Mouse (Mus musculus) left cerebral cortex, postnatal 14 days (tissue): ENCODE measurements around the gene Rbm3. TPM values are rescaled to one million over a fixed set of nuclear protein-coding genes. Genes with fewer than 3 reads are reported as not detected.

ENCODE experiments used
- DNase-seq, 2 experiments: peaks; one replicate each; pipeline ENCODE4 v3.0.0; 2021 to 2022; ENCODE audit warnings: low spot score in 2 of 2, mixed read lengths in 1 of 2
- intact Hi-C: fragments of 180-260 bp; cut with DNase I; formaldehyde crosslinking; loops from one replicate; pipeline ENCODE4 v1.15.1; 2025
- long read RNA-seq, 2 experiments: library from polyadenylated mRNA; stranded (forward); transcript quantifications; one replicate each; pipeline ENCODE4 v2.0.0; 2021
- total RNA-seq, 2 experiments: library from RNA; stranded (reverse); gene quantifications; 2 replicates each; pipeline ENCODE4 v1.2.3; 2021

Rbm3 gene
- total RNA-seq, result 100 to 1,000 TPM; 198 to 216 TPM
- long read RNA-seq, experiment 1, transcript Rbm3-206 (7 exons, 1,338 nt), result major isoform, 69 of 197 reads
- long read RNA-seq, experiment 1, transcript Rbm3-204 (7 exons, 1,152 nt), result minor isoform, 31 of 197 reads
- long read RNA-seq, experiment 1, transcript Rbm3-202 (7 exons, 1,183 nt), result minor isoform, 39 of 197 reads
- long read RNA-seq, experiment 1, transcript Rbm3-203 (7 exons, 1,225 nt), result minor isoform, 49 of 197 reads
- long read RNA-seq, experiment 1, partial matches to known transcripts, result 4 of 197 reads
- long read RNA-seq, experiment 1, other reads (novel, unspliced or antisense), result 4 of 197 reads
- long read RNA-seq, experiment 2, transcript Rbm3-202 (7 exons, 1,183 nt), result minor isoform, 16 of 161 reads
- long read RNA-seq, experiment 2, transcript Rbm3-206 (7 exons, 1,338 nt), result major isoform, 67 of 161 reads
- long read RNA-seq, experiment 2, transcript Rbm3-204 (7 exons, 1,152 nt), result minor isoform, 10 of 161 reads
- long read RNA-seq, experiment 2, transcript Rbm3-203 (7 exons, 1,225 nt), result minor isoform, 33 of 161 reads
- long read RNA-seq, experiment 2, partial matches to known transcripts, result 4 of 161 reads
- long read RNA-seq, experiment 2, other reads (novel, unspliced or antisense), result 26 of 161 reads

DNA sequence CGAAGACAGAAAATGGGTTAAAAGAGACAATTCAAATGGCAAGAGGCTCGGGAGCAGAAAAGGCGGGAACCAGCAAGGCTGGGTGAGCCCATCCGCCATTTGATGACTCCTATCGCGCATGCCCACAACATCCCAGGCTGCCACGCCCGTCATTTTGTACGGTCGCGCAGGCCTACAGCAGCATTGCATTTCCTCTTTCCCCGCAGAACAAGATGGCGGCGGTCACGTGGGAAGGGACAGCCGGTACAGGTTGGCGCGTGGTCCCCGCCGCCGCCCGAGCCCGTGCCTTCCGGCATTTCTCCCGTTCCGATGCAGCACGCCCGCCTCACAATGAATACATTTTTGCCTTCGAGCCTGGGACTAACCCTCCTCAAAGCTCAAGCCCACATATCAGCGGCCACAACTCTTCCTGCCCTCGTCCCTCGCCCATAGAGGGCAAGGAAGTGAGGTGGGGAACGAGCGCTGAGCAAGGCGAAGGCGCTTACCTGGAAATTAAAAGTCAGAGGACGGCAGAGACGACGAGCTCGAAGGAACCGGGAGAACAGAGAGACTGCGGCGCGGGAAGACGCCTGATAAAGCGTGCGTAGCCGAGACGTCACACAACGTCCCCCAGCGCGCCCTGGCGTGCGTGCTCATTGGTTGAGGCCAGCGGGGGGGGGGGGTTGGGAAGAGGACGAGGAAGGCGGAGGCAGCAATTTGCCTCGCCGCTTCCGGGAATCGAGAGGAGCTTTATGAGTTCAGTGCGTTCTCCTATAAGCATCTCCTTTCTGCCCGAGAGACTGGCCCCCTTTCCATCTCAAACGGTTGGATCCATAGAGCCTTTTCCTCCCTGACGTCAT is at the start of gene Rbm3:
TSS of gene Rbm3 (minus strand) at position 728 of the 839 bp plus-strand sequence.
- DNase-seq, result peak; percentile 87 to 89
- intact Hi-C loops, result no loop called here

- intact Hi-C loops, result loop anchor here (5.0 kb wide), 1 partner anchor 59 kb away; the partner anchor contains the start of gene Ftsj1
- DNase-seq, result peak; percentile 42 to 44
These were observed 47.7 kb upstream of the Rbm3 start, which contains the start of gene Ebp for GRCm38 (mm10) chrX:8193419-8193723. Gene Ebp, minus strand, starts transcription at chrX:8193512.

- intact Hi-C loops, result loop anchor here (5.0 kb wide), 1 partner anchor 59 kb away; the partner anchor contains the start of gene Ftsj1
- peak; percentile 76 to 79 for DNase-seq
These were observed 47.1 kb upstream of the Rbm3 start for GRCm38 (mm10) chrX:8192640-8193418.

DNA sequence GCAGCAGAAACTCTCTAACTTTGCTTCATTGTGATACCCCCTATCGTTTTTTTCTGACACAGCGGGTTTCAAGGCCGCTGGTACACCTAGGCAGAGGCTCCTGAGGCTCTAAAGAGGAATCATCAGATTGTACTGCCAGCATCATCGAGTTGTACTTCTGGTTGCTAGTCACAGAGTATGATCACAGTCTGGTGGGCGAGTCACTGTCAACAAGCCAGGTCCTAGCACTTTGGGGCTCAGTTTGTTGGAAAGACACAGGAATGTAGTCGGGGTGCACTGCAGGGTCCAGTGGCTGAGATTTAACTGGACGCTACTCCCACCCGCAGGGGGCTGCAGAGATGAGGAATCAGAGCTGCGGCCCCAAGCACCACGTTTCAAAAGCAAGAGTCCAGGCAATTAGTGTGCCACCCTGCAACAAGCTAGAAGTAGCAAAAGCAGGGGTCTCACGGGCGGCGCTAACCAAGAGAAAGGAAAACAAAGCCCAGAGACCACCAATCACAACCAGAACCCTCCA is 46.5 kb upstream of the Rbm3 start:
- DNase-seq, result peak in 1 of 2 experiments; percentile 5
- intact Hi-C loops, result loop anchor here (5.0 kb wide), 1 partner anchor 60 kb away; the partner anchor contains the start of gene Ftsj1

DNA sequence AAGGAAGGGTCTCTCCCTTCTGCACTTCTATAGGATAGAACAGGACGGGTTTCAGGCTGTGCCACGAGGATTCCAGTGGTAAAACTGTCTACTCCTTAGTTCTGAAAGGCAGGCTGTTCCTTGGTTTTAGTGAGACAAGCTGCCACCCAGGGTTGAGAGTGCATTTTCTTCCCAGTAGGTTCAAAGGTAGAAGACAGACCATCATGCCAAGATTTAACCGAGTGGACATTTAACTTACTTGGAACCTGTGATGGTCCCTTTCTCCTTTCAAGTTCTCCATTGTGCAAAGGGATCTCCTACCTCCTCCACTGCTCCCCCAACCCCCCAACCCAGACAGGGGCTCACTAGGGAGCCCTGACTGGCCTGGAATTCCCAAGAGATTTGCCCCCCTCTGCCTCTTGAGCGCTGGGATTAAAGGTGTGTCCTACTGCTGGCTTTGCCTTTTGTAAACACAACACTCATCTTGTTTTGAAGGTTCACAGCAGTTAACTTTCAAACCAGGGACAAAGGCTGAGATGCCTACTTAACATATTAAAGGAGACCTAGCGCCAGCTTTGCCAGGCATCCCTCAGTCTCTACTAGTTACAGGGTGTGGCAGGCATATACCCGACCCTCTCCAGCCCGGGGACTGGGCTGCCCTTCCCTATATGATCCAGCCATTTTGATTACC is 37.3 kb upstream of the Rbm3 start:
- intact Hi-C loops, result no loop called here
- DNase-seq, result no peak

DNA sequence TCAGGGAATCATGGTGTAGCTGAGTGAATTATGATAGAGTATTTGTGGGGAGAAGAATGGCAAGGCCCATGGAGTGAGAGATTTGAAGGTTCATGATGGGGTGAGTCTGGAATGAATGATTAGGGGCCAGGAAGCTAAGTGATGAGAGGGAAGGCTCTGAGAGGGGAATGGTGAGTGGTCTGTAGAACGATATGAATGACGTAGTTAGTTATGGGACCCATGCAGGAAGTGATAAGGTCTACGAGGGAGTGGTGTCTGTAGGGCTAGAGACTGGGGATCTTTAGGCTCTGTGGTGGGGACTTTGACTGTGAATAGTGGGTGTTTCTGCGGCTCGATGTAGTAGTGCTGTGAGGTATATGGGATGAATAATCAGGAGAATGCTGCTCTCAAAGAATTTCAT is 34.0 kb upstream of the Rbm3 start:
- intact Hi-C loops, result no loop called here
- DNase-seq, result no peak

DNA sequence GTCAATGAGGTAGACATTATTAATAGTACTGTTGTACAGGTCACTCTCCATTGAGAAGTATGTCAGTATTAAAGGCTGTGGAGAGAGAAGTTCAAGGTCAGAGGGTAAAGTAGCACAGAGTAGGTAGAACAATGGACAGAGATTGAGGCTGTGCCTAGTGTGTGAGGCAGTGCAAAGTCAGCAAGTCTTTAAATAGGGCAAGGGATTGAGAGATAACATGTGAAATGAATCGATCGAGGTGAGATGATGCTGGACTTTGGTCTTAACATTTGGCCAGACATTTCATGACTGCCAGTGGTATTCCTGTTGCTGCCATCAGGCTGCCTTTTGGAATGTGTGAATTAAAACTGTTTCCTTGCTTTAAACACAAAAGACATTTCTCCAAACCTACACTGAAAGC is 33.2 kb upstream of the Rbm3 start:
- no peak for DNase-seq
- intact Hi-C loops, result no loop called here

GRCm38 (mm10) chrX:8175504-8176385 is 30.1 kb upstream of the Rbm3 start, which contains the start of gene Tbc1d25:
Gene Tbc1d25, minus strand, starts transcription at chrX:8176181.
- intact Hi-C loops, result no loop called here
- peak; percentile 82 to 83 for DNase-seq

- DNase-seq, result no peak
- intact Hi-C loops, result no loop called here
These were observed 29.5 kb upstream of the Rbm3 start for GRCm38 (mm10) chrX:8175169-8175503.

DNA sequence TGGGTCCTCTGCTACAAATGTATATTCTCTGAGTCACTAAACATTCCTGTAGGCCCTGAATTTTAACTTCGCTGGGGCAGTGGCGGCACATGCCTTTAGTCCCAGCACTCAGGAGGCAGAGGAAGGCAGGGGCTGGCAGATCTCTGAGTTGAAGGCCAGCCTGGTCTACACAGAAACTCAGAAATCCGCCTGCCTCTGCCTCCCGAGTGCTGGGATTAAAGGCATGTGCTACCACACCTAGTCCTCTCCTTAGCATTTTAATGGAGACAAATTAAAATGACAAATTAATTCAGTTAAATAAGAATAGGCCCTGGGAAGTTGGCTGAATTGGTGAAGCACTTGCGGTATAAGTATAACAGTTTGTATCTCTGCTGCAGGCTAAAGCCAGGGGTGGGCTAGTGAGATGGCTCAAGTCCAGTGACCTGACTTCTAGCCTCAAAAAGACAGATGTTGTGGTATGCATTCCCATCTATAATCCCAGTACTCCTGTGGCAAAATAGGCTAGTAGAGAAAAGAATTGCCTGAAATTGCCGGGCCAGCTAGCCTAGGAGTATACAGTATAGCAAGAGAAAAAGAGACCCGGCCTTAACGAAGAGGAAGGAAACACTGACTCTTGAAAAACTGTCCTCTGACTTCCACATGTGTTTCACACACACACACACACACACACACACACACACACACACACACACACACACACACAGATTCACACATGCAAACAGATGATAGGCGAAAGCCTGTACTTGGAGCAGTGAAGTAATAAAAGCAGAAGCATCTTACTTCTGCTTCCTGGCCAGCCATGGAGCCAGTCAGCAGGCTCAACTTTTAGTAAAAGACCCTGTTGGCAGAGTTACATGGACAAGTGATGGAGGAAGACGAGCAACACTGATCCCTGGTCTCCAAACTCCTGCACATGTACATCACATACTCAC is 22.3 kb upstream of the Rbm3 start:
- intact Hi-C loops, result no loop called here
- DNase-seq, result no peak

GRCm38 (mm10) chrX:8164471-8164870 is 18.8 kb upstream of the Rbm3 start:
- no peak for DNase-seq
- intact Hi-C loops, result no loop called here

DNA sequence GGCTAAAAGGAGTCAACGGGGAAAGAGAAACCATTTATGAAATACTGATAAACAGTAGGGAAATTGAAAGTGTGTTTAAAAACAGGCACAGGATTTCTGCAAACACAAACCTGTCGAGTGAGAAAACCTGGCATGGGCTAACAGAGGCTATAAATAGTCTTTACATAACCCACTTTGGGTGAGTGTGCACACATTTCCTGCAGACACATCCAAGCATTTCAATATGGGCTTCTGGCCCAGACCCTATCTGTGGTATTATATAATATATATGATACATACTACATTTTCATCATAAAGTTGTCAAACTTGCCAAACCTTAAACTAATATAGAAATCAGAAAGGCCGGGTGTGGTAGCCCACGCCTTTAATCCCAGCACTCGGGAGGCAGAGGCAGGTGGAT is 17.4 kb upstream of the Rbm3 start:
- peak in 1 of 2 experiments; percentile 39 for DNase-seq
- intact Hi-C loops, result no loop called here

DNA sequence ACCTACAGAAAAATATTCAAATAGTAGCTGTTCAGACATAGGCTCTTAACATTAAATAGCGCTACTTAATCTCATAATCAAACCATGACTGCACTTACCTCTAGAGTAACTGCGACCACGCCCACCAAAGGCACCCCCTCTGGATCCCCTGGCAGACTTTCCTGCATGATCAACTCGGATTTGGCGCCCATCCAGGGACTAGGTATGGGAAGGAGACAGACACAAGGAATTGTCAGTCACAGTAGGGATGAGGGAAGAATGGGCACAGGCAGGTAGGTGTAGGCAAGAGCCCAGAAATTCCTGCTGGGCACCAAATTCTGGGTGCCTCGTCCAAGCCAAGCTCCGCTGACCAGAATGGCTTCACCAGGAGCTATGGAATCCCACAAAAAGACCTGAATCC is 1.9 kb downstream of the Rbm3 start:
- DNase-seq, result no peak
- intact Hi-C loops, result no loop called here

DNA sequence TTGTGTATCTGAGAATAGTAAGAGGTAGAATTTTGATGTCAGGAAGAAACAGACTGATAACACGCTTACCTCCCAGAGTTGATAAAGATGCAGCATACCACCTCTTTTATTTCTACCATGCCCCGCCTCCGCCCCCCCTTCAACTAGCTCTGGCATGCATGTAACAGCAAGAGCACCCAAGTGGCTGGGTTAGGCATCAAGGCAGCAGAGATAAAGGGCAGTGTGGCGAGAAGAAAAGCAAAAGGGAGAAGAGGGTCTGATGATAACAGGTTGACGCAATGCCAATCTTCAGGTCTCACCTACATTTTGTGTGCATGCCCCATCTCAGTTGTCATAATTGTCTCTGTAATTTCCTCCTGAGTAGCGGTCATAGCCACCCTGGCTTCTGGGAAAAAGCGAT is 2.7 kb downstream of the Rbm3 start:
- intact Hi-C loops, result no loop called here

DNA sequence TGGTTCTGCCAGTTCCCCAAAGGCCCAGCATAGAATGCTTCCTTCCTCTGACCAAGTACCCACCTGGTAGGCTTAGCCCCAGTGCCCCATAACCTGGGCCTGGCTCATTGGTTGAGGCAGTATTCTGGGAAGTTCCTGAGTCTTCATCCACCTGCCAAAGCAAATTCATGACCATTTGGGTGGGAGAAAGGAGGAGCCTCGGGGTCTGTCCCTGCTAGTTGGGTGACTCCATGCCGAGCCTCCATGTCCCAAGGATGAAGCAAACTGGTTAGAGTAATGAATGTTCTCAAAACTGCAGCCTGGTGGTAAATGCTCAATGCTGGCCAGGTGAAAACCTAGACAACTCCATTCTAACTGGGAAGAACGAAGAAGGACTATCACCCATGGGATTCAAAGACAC is 4.6 kb downstream of the Rbm3 start:
- intact Hi-C loops, result no loop called here
- no peak for DNase-seq

More for the DNA sequence above, 2.7 kb downstream of the Rbm3 start:
- DNase-seq, result no peak

- DNase-seq, result no peak
- intact Hi-C loops, result no loop called here
These were observed 5.2 kb downstream of the Rbm3 start for GRCm38 (mm10) chrX:8140446-8140845.
